Mouse (Mus musculus): Measurements from ENCODE around the gene Smco3. TPM values are rescaled to one million over a fixed set of nuclear protein-coding genes. Genes with fewer than 3 reads are reported as not detected.

The Smco3 gene
- total and polyA plus RNA-seq, 3 experiments: 0.90 to 12.9 (median 5.5) TPM

- peaks cover 0 to 9% of the 10 kb centered on the region in 2 experiments; a peak in 2 of 4 replicates for H3K4me1 ChIP-seq (ENCODE audit: control insufficient read depth in 1 of 2, insufficient read depth in 2 of 2)
- no peaks in the 10 kb centered on the region for H3K79me2 ChIP-seq (replicated peaks; ENCODE audit: control insufficient read depth, extremely low read depth, insufficient read depth, poor library complexity, severe bottlenecking)
- dilution Hi-C loops (cut with MboI; ENCODE audit: extremely low pct_ligation_motif_present, extremely low pct_unique_long_range_greater_than_20kb, low sequenced_read_pairs): no loop called here
- H3K4me2 ChIP-seq (ENCODE audit: insufficient read depth, low read depth, poor library complexity, severe bottlenecking): peak overlapping the region; percentile 48
- H3K9ac ChIP-seq (ENCODE audit: insufficient read depth, low read depth): no peak overlapping the region
- no peaks in the 10 kb centered on the region for H3K9me3 ChIP-seq (replicated peaks; ENCODE audit: low read length)
- no peak for TF ChIP-seq MYC (IDR thresholded peaks at IDR 0.05; ENCODE audit: low read depth, low read length)
- TF ChIP-seq NRF1 (IDR thresholded peaks at IDR 0.05; ENCODE audit: low read depth, low read length): no peak
- TF ChIP-seq RAD21 (IDR thresholded peaks at IDR 0.05; ENCODE audit: low read depth, low read length): no peak
- no peak for TF ChIP-seq JUN (IDR thresholded peaks at IDR 0.05; ENCODE audit: insufficient read depth, low read depth, low read length)
- no peak for TF ChIP-seq POLR2A (IDR thresholded peaks at IDR 0.05; ENCODE audit: low read depth, low read length)
- no peak for TF ChIP-seq HCFC1 (IDR thresholded peaks at IDR 0.05; ENCODE audit: low read depth, low read length)
- no peak for TF ChIP-seq MXI1 (IDR thresholded peaks at IDR 0.05; ENCODE audit: low read depth, low read length)
- no peak for TF ChIP-seq BHLHE40 (IDR thresholded peaks at IDR 0.05; ENCODE audit: low read depth, low read length)
- TF ChIP-seq CTCF (conservative IDR thresholded peaks at IDR 0.05 in 1 of 2, IDR thresholded peaks at IDR 0.05 in 1 of 2; ENCODE audit: low read depth in 2 of 2, low read length in 2 of 2): no peak
- no peak for TF ChIP-seq E2F4 (IDR thresholded peaks at IDR 0.05; ENCODE audit: insufficient replicate concordance, low read depth, low read length)
- no peak for TF ChIP-seq ETS1 (conservative IDR thresholded peaks at IDR 0.05; ENCODE audit: low read depth, low read length)
- no peaks in the 10 kb centered on the region for H3K36me3 ChIP-seq (replicated peaks in 1 of 2; ENCODE audit: control insufficient read depth in 1 of 2, insufficient read depth in 1 of 2, low read length in 1 of 2)
- DNase-seq (ENCODE audit: extremely low read depth): no peak
- no peak overlapping the region for H3K27ac ChIP-seq (ENCODE audit: insufficient read depth, low read depth)
- in situ Hi-C loops (cut with MboI; ENCODE audit: low pct_ligation_motif_present, low pct_unique_long_range_greater_than_20kb, low sequenced_read_pairs): no loop called here
- no peaks in the 10 kb centered on the region for H3K27me3 ChIP-seq (replicated peaks)
- H3K4me3 ChIP-seq (replicated peaks in 1 of 3; ENCODE audit: low read depth in 2 of 3, low read length in 2 of 3, poor library complexity in 1 of 3): no peak overlapping the region
Observed at GRCm38 (mm10) chr6:136793831-136794525, 41.3 kb downstream of the Smco3 start.

GRCm38 (mm10) chr6:136792884-136793758 is 42.1 kb downstream of the Smco3 start:
- Histone ChIP-seq H3K36me3 (replicated peaks in 1 of 2; ENCODE audit: control insufficient read depth in 1 of 2, insufficient read depth in 1 of 2, low read length in 1 of 2) (no peaks in the 10 kb centered on the region), H3K9ac (ENCODE audit: insufficient read depth, low read depth) (no peak overlapping the region; the same call in 1 of the 2 replicates), H3K27me3 (replicated peaks) (no peaks in the 10 kb centered on the region), H3K9me3 (replicated peaks; ENCODE audit: low read length) (no peaks in the 10 kb centered on the region), H3K4me2 (ENCODE audit: insufficient read depth, low read depth, poor library complexity, severe bottlenecking) (peak overlapping the region; percentile 48), H3K4me3 (replicated peaks in 1 of 3; ENCODE audit: low read depth in 2 of 3, low read length in 2 of 3, poor library complexity in 1 of 3) (no peak overlapping the region), H3K4me1 (ENCODE audit: control insufficient read depth in 1 of 2, insufficient read depth in 2 of 2) (peaks cover 0 to 9% of the 10 kb centered on the region in 2 experiments; a peak in 2 of 4 replicates), H3K79me2 (replicated peaks; ENCODE audit: control insufficient read depth, extremely low read depth, insufficient read depth, poor library complexity, severe bottlenecking) (no peaks in the 10 kb centered on the region), H3K27ac (ENCODE audit: insufficient read depth, low read depth) (no peak overlapping the region)
- dilution Hi-C loops (cut with MboI; ENCODE audit: extremely low pct_ligation_motif_present, extremely low pct_unique_long_range_greater_than_20kb, low sequenced_read_pairs) (no loop called here), in situ Hi-C loops (cut with MboI; ENCODE audit: low pct_ligation_motif_present, low pct_unique_long_range_greater_than_20kb, low sequenced_read_pairs) (no loop called here)
- no peak for DNase-seq (ENCODE audit: extremely low read depth)
- TF ChIP-seq POLR2AphosphoS2 (IDR thresholded peaks at IDR 0.05; ENCODE audit: low read depth, low read length) (no peak), USF1 (IDR thresholded peaks at IDR 0.05; ENCODE audit: low read depth, low read length) (no peak), ELF1 (IDR thresholded peaks at IDR 0.05; ENCODE audit: low read depth, low read length) (no peak), MAX (IDR thresholded peaks at IDR 0.05; ENCODE audit: low read length) (no peak), JUN (IDR thresholded peaks at IDR 0.05; ENCODE audit: insufficient read depth, low read depth, low read length) (no peak), EP300 (IDR thresholded peaks at IDR 0.05; ENCODE audit: low read length) (no peak)

Data from CH12.LX (cell line).